In the genomic region with DNA sequence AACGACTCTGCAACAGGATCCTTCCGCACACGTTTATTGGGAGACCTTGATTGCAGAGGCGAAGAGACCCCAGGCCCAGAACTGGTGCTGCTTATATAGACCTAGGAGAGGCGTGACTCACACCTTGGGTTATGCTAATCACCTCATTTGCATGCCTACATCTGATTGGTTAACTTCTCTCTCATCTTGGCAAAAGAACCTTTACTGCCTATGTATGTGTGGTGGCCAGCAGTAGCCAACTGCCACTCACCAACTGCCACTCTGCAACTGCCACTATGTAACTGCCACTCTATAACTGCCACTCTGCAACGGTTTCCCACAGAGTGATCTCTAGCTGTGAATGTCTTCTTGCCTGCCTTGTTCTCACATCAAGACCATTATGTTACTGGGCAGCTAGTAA, we compare ENCODE assay signal across 8 mouse cellular contexts. TPM values are rescaled to one million over a fixed set of nuclear protein-coding genes. Genes with fewer than 3 reads are reported as not detected.
DNase-seq lines count a peak whose midpoint lies in the region; ATAC-seq and TF ChIP-seq lines count a peak whose summit lies in the region.
"Not testable (repeated sequence)": the region's sequence is repeated elsewhere in the genome, so short reads cannot be mapped to it uniquely, and the experiment has no call there.

A gene (plus strand): TSS at position 301 of the 400 bp plus-strand sequence.

- TF ChIP-seq POLR2A in bone marrow, adult 2 months (IDR thresholded peaks at IDR 0.05; ENCODE audit: borderline replicate concordance, control insufficient read depth, low read depth, low read length); heart, adult 2 months (IDR thresholded peaks at IDR 0.05; ENCODE audit: insufficient read depth, low read depth, low read length): not testable (repeated sequence)

- not testable (repeated sequence) for H3K9me3 ChIP-seq in kidney, embryonic 16.5 days (ENCODE audit: low read length); liver, postnatal 0 days (ENCODE audit: low read length)

- WGBS in bone marrow, adult 2 months, result 71% methylated on average over 6 of the region's 6 CpGs
- WGBS in heart, adult 2 months, result 76% methylated on average over 6 of the region's 6 CpGs
- WGBS in kidney, embryonic 16.5 days, result 80% methylated on average over 6 of the region's 6 CpGs
- WGBS in liver, postnatal 0 days (ENCODE audit: insufficient replicate concordance), result 77% methylated on average over 6 of the region's 6 CpGs

- in situ Hi-C loops in Patski (cut with MboI; ENCODE audit: low pct_unique_long_range_greater_than_20kb), result loop anchor here (25.0 kb wide), 1 partner anchor 1325 kb away; no protein-coding TSS in a partner anchor

- not testable (repeated sequence) for TF ChIP-seq EP300 in heart, adult 2 months (IDR thresholded peaks at IDR 0.05; ENCODE audit: insufficient read depth, low read depth, low read length); liver, postnatal 0 days (IDR thresholded peaks at IDR 0.05; ENCODE audit: low read depth)

- ATAC-seq in Patski; hematopoietic stem cell, adult 5-6 weeks (replicated peaks in 1 of 2; ENCODE audit: insufficient read depth in 1 of 2, low FRiP score in 2 of 2, low TSS enrichment in 1 of 2, low read depth in 1 of 2, poor library complexity in 2 of 2, severe bottlenecking in 2 of 2); kidney, embryonic 16.5 days (ENCODE audit: low FRiP score, low TSS enrichment); liver, postnatal 0 days: not testable (repeated sequence)

- H3K27ac ChIP-seq in bone marrow, adult 2 months (ENCODE audit: control insufficient read depth, insufficient read depth, low read depth, low read length, poor library complexity); heart, adult 2 months; kidney, embryonic 16.5 days (ENCODE audit: low read length); liver, postnatal 0 days (ENCODE audit: low read depth): not testable (repeated sequence)

- H3K4me1 ChIP-seq in bone marrow, adult 2 months (ENCODE audit: control insufficient read depth, insufficient read depth, low read length); heart, adult 2 months (ENCODE audit: control insufficient read depth, insufficient read depth, low read length); kidney, embryonic 16.5 days (ENCODE audit: insufficient read depth, low read length); liver, postnatal 0 days (ENCODE audit: insufficient read depth): not testable (repeated sequence)

- not testable (repeated sequence) for TF ChIP-seq CTCF in Patski (IDR thresholded peaks at IDR 0.05); bone marrow, adult 2 months (IDR thresholded peaks at IDR 0.05; ENCODE audit: control insufficient read depth, insufficient read depth, low read length); heart, adult 2 months (IDR thresholded peaks at IDR 0.05); liver, postnatal 0 days (IDR thresholded peaks at IDR 0.05; ENCODE audit: low read depth)

- not testable (repeated sequence) for H3K4me3 ChIP-seq in bone marrow, adult 2 months (replicated peaks; ENCODE audit: control insufficient read depth, low read depth, low read length); heart, adult 2 months; kidney, embryonic 16.5 days (ENCODE audit: low read length); liver, postnatal 0 days (ENCODE audit: low read depth, low read length)

- CTCF ChIA-PET in Patski (lab: Charles Lee), result not testable (repeated sequence)

- intact Hi-C loops in heart, adult 2 months (cut with DNase I), result not testable (repeated sequence)

- DNase-seq in Patski (ENCODE audit: low read depth, low spot score); gastrocnemius, adult 8-10 months (ENCODE audit: low spot score in 2 of 2); heart, adult 2 months; liver, postnatal 0 days: not testable (repeated sequence)
- DNase-seq in testis, postnatal 14 days (ENCODE audit: low spot score), result peak; percentile 26

- not testable (repeated sequence) for H3K9ac ChIP-seq in heart, adult 2 months (ENCODE audit: low read depth, low read length); kidney, embryonic 16.5 days (replicated peaks; ENCODE audit: low read length); liver, postnatal 0 days (replicated peaks)

- POLR2A ChIA-PET in Patski (lab: Charles Lee), result not testable (repeated sequence)

- not testable (repeated sequence) for H3K36me3 ChIP-seq in heart, adult 2 months (ENCODE audit: control insufficient read depth, insufficient read depth, low read length); kidney, embryonic 16.5 days (ENCODE audit: insufficient read depth, low read length); liver, postnatal 0 days (replicated peaks; ENCODE audit: insufficient read depth, low read length)

- H3K79me2 ChIP-seq in heart, adult 2 months (replicated peaks; ENCODE audit: control insufficient read depth, insufficient read depth, low read length), result not testable (repeated sequence)

- not testable (repeated sequence) for H3K4me2 ChIP-seq in kidney, embryonic 16.5 days (replicated peaks; ENCODE audit: low read depth, low read length); liver, postnatal 0 days (ENCODE audit: low read depth, low read length)

- H3K27me3 ChIP-seq in Patski; heart, adult 2 months (ENCODE audit: control insufficient read depth, insufficient read depth, low read length); kidney, embryonic 16.5 days (ENCODE audit: insufficient read depth, low read length); liver, postnatal 0 days (ENCODE audit: insufficient read depth, low read length): not testable (repeated sequence)

RNA-seq across cellular contexts. Expression of the gene that starts here (rescaled TPM):
- 26.2 TPM for polyA plus RNA-seq in Patski (2021)
- 18.9 and 24.2 TPM in 2 replicates for polyA plus RNA-seq in bone marrow, adult 2 months (2011; ENCODE audit: insufficient read depth, insufficient read length, low replicate concordance, missing spikeins)
- total RNA-seq in gastrocnemius, adult 8-10 months (2022), result 10 to 100 TPM; 10.6 to 13.6 (median 12.0) TPM
- 10 to 100 TPM; 16.0 to 17.5 TPM for total RNA-seq in heart, adult 2 months (2021)
- polyA plus RNA-seq in heart, adult 2 months (2012; rRNA removed), result 19.3 and 22.3 TPM in 2 replicates
- 15.1 and 22.8 TPM in 2 replicates for total RNA-seq in hematopoietic stem cell, adult 5-6 weeks (2017)
- polyA plus RNA-seq in kidney, embryonic 16.5 days (2015; fragmentation: Nextera tagmentation; extraction: Ambion mirVana), result 12.2 and 12.4 TPM in 2 replicates
- 13.9 and 14.2 TPM in 2 replicates for polyA plus RNA-seq in liver, postnatal 0 days (2015; fragmentation: Nextera tagmentation; extraction: Ambion mirVana)
